Mouse (Mus musculus) heart, adult 10 weeks (tissue): ENCODE results near the gene Olfr492. TPM values are rescaled to one million over a fixed set of nuclear protein-coding genes. Genes with fewer than 3 reads are reported as not detected.

Source experiments
- polyA plus RNA-seq: library from polyadenylated mRNA; stranded (reverse); fragments of 350-450 nt; fragmentation: Illumina TruSeq; extraction: RNeasy Lipid Tissue Mini Kit (QIAGEN cat#74804); gene quantifications from one replicate; pipeline ENCODE4 v1.2.3, GENCODE M21; 2014; ENCODE audit warnings: low read depth, low replicate concordance

Olfr492 gene
- polyA plus RNA-seq, result not detected

GRCm38 (mm10) chr7:108323574-108323973 lies at the start of gene Olfr492:
Gene Olfr492 (minus strand): TSS chr7:108323674.

GRCm38 (mm10) chr7:108365035-108365434 lies 41.6 kb upstream of the Olfr492 start, which contains the start of gene Olfr494:
Gene Olfr494 (plus strand): TSS chr7:108365335.

GRCm38 (mm10) chr7:108346879-108347278 lies 23.4 kb upstream of the Olfr492 start, which contains the start of gene Olfr493:
Gene Olfr493 (minus strand): TSS chr7:108346979.

GRCm38 (mm10) chr7:108313151-108313550 lies 10.3 kb downstream of the Olfr492 start, which contains the start of gene Olfr491:
Gene Olfr491 (plus strand): TSS chr7:108313451.

GRCm38 (mm10) chr7:108288834-108289233 lies 34.6 kb downstream of the Olfr492 start, which contains the start of gene Olfr490:
Gene Olfr490 (minus strand): TSS chr7:108288934.

Other genes starting within 250 kb of the Olfr492 start
- gene Olfr481, start 243.8 kb downstream of the Olfr492 start, polyA plus RNA-seq, result not detected
- not detected for gene Olfr482, start 226.1 kb downstream of the Olfr492 start, polyA plus RNA-seq
- gene Olfr483, start 222.8 kb downstream of the Olfr492 start, polyA plus RNA-seq, result not detected
- not detected for gene Olfr484, start 196.2 kb downstream of the Olfr492 start, polyA plus RNA-seq
- gene Olfr485, start 163.8 kb downstream of the Olfr492 start, polyA plus RNA-seq, result not detected
- not detected for gene Olfr486, start 150.9 kb downstream of the Olfr492 start, polyA plus RNA-seq
- gene Olfr487, start 109.0 kb downstream of the Olfr492 start, polyA plus RNA-seq, result not detected
- not detected for gene Olfr488, start 65.3 kb downstream of the Olfr492 start, polyA plus RNA-seq
- gene Olfr490, start 34.7 kb downstream of the Olfr492 start, polyA plus RNA-seq, result not detected
- not detected for gene Olfr491, start 10.2 kb downstream of the Olfr492 start, polyA plus RNA-seq
- not detected for gene Olfr493, start 23.3 kb upstream of the Olfr492 start, polyA plus RNA-seq
- gene Olfr494, start 41.7 kb upstream of the Olfr492 start, polyA plus RNA-seq, result not detected
- not detected for gene Olfr495, start 69.5 kb upstream of the Olfr492 start, polyA plus RNA-seq
- not detected for gene Olfr497, start 96.7 kb upstream of the Olfr492 start, polyA plus RNA-seq
- not detected for gene Olfr498, start 141.7 kb upstream of the Olfr492 start, polyA plus RNA-seq
- gene Olfr502, start 201.4 kb upstream of the Olfr492 start, polyA plus RNA-seq, result not detected
- gene Olfr503, start 220.9 kb upstream of the Olfr492 start, polyA plus RNA-seq, result not detected
- gene Olfr504, start 242.1 kb upstream of the Olfr492 start, polyA plus RNA-seq, result not detected